9 mouse cellular contexts compared by ENCODE assay signal in the genomic region with DNA sequence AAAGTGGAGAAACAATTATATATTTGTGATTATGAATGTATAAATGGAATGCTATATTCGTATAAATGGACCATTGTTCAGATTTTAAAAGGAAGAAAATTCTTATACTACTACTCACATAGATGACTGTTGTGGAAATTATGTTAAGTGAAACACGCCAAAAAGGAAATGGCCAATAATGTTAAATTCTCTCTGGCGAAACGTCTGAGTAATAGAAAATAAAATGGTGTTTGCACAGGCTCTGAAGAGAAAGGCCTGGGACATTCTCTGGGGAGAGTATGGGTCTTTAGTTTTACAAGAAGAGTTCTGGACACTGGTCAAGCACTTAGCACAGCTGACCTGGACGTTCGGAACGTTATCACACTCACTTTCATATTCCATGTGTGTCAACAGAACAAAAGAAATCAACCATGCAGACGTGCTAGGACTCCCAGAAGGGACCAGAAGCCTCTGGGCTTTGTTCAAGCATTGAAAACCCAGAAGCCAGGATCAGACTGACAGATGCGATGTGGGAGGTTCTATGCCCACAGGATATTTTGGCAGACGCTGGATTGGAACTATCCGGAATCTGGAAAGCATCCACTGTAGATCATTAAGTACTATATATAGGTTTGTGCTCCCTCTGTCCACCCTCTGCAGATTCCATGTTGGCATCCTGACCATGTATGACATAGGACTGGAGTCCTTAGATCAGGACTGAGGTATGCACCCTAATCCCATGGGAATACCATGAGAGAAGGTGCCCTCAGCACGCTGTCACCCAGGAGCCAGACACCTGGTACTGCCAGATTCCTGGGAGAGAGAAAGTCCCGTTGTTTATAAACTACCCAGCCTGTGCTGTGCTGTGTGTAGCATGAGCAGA.
DNase-seq lines count a peak whose midpoint lies in the region; ATAC-seq lines count a peak whose summit lies in the region.
"Had no signal": no experiment of that assay in that cellular context is flagged by ENCODE, and none has a peak within 500 bp of the region (broad histone marks: within the 10 kb centered on the region; RNA-seq: fewer than 3 reads in every experiment).

No protein-coding gene starts in this region.

- H3K27ac ChIP-seq in liver, embryonic 11.5 days (ENCODE audit: low read depth, low read length): no peak overlapping the region
- no peak overlapping the region for H3K27ac ChIP-seq in stomach, embryonic 15.5 days
- H3K27ac ChIP-seq: liver, embryonic 14.5 days had no signal

- 87% methylated on average over 13 of the region's 13 CpGs for WGBS in liver, embryonic 11.5 days
- 68% methylated on average over 13 of the region's 13 CpGs for WGBS in stomach, embryonic 15.5 days

- no peak overlapping the region for H3K4me3 ChIP-seq in liver, embryonic 11.5 days (ENCODE audit: low read depth, low read length)
- no peak overlapping the region for H3K4me3 ChIP-seq in stomach, embryonic 15.5 days (replicated peaks)

- no peak overlapping the region for H3K4me2 ChIP-seq in liver, embryonic 11.5 days
- H3K4me2 ChIP-seq in stomach, embryonic 15.5 days: no peak overlapping the region

- H3K9ac ChIP-seq in liver, embryonic 11.5 days (ENCODE audit: low read depth, low read length): no peak overlapping the region
- no peak overlapping the region for H3K9ac ChIP-seq in stomach, embryonic 15.5 days
- H3K9ac ChIP-seq: liver, embryonic 14.5 days had no signal

- peak; percentile 45 to 53 for DNase-seq in cerebellum, postnatal 10 days
- DNase-seq in cerebellum, adult 8-10 months: no peak
- DNase-seq in liver, embryonic 11.5 days (ENCODE audit: low spot score): peak; percentile 15
- no peak for DNase-seq in liver
- DNase-seq in layer of hippocampus, adult 8-10 months (ENCODE audit: low spot score in 2 of 2): peak; percentile 79 to 85
- DNase-seq in urinary bladder, postnatal 36 days (ENCODE audit: low spot score in 2 of 2): no peak
- DNase-seq in MN1 (ENCODE audit: low spot score): no peak

- H3K9me3 ChIP-seq in liver, embryonic 11.5 days (ENCODE audit: control insufficient read depth, low read length): 0 out of 2 replicates have a peak, but pooled peaks cover 2% of the 10 kb centered on the region
- no peaks in the 10 kb centered on the region; the same call in 1 of the 2 replicates for H3K9me3 ChIP-seq in stomach, embryonic 15.5 days

- no peaks in the 10 kb centered on the region for H3K27me3 ChIP-seq in liver, embryonic 11.5 days (replicated peaks; ENCODE audit: control insufficient read depth, insufficient read depth, low read length)
- no peaks in the 10 kb centered on the region for H3K27me3 ChIP-seq in stomach, embryonic 15.5 days (replicated peaks)

- ATAC-seq in liver, embryonic 11.5 days (replicated peaks; ENCODE audit: low FRiP score): no peak
- ATAC-seq in stomach, embryonic 15.5 days (ENCODE audit: insufficient read depth, low FRiP score, low read depth): 0 out of 2 replicates have a peak, but pooled peaks have one; percentile 10

- H3K4me1 ChIP-seq in liver, embryonic 11.5 days (replicated peaks; ENCODE audit: control insufficient read depth, insufficient read depth, low read length): no peaks in the 10 kb centered on the region
- H3K4me1 ChIP-seq in stomach, embryonic 15.5 days: peaks cover under 1% of the 10 kb centered on the region; the same call in 1 of the 2 replicates

- no peaks in the 10 kb centered on the region for H3K36me3 ChIP-seq in liver, embryonic 11.5 days (ENCODE audit: control insufficient read depth, insufficient read depth, low read length)
- no peaks in the 10 kb centered on the region for H3K36me3 ChIP-seq in stomach, embryonic 15.5 days

Comparison
In these comparisons a context has a peak if more than half of its experiments do, and no peak if none do; other contexts are left out.
1. DNase-seq: peak in cerebellum, postnatal 10 days (2 of 2), liver, embryonic 11.5 days (single experiment) and layer of hippocampus, adult 8-10 months (2 of 2); none in cerebellum, adult 8-10 months (single experiment), liver (single experiment), urinary bladder, postnatal 36 days (0 of 2) and MN1 (single experiment).